ENCODE assay signal across 17 mouse cellular contexts in the genomic region with DNA sequence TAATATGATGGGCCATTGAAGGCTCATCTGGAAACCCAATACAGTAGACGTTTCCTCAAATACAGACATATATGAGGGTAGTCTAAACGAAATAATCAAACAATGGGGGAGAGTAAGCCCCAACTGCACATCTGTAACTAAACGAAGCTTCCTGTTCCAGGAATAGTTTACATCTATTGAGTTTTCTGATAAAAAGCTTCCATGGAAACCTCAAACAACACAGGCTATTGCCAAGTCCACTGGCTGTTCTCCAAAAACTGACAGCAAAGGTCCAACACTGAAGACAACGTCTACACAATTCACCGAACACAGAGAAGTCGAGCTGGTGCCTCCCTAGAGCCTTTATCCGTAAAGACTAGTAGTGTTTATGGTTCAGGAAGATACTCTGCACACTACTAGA. TPM values are rescaled to one million over a fixed set of nuclear protein-coding genes. Genes with fewer than 3 reads are reported as not detected.
DNase-seq lines count a peak whose midpoint lies in the region; ATAC-seq and TF ChIP-seq lines count a peak whose summit lies in the region.
"Had no signal": no experiment of that assay in that cellular context is flagged by ENCODE, and none has a peak within 500 bp of the region (broad histone marks: within the 10 kb centered on the region; RNA-seq: fewer than 3 reads in every experiment).

No protein-coding gene starts in this region.

- no peak for DNase-seq in heart, postnatal 25 days (ENCODE audit: low spot score)
- peak; percentile 28 for DNase-seq in NIH3T3 (ENCODE audit: low read depth)
- peak; percentile 18 for DNase-seq in brain, embryonic 14.5 days (ENCODE audit: low read depth)
- peak; percentile 47 for DNase-seq in lung, postnatal 0 days (ENCODE audit: low spot score)
- no peak for DNase-seq in layer of hippocampus, postnatal 14 days (ENCODE audit: low spot score in 2 of 2)
- no peak for DNase-seq in frontal cortex, adult 2 months (ENCODE audit: extremely low spot score in 1 of 2, low spot score in 1 of 2)
- DNase-seq: cerebellum, postnatal 25 days; gastrocnemius, postnatal 10 days; kidney, adult 11 months; thymus, postnatal 25 days had no signal

- intact Hi-C loops in heart, postnatal 25 days (cut with DNase I) = no loop called here

- no peak for TF ChIP-seq CTCF in brain, embryonic 14.5 days (IDR thresholded peaks at IDR 0.05; ENCODE audit: borderline replicate concordance, extremely low read depth, insufficient read depth, insufficient read length)
- TF ChIP-seq CTCF in lung, postnatal 0 days (IDR thresholded peaks at IDR 0.05) = no peak

- no peak overlapping the region for H3K27ac ChIP-seq in heart, embryonic 16.5 days (ENCODE audit: low read length)
- H3K27ac ChIP-seq in lung, postnatal 0 days (ENCODE audit: low read length) = no peak overlapping the region
- H3K27ac ChIP-seq: forebrain, embryonic 15.5 days; heart, embryonic 13.5 days; hindbrain, embryonic 15.5 days; limb, embryonic 15.5 days; midbrain, embryonic 12.5 days had no signal

- H3K4me2 ChIP-seq in heart, embryonic 16.5 days (ENCODE audit: low read depth, low read length) = no peak overlapping the region
- no peak overlapping the region for H3K4me2 ChIP-seq in lung, postnatal 0 days (replicated peaks; ENCODE audit: low read depth, low read length)
- H3K4me2 ChIP-seq: forebrain, embryonic 15.5 days; heart, embryonic 13.5 days; hindbrain, embryonic 15.5 days; limb, embryonic 15.5 days; midbrain, embryonic 12.5 days had no signal

- H3K4me1 ChIP-seq in heart, embryonic 16.5 days (ENCODE audit: control insufficient read depth, insufficient read depth, low read length) = peaks cover 5% of the 10 kb centered on the region; the same call in 1 of the 2 replicates
- no peaks in the 10 kb centered on the region for H3K4me1 ChIP-seq in lung, postnatal 0 days (ENCODE audit: insufficient read depth, low read depth, low read length)
- H3K4me1 ChIP-seq: forebrain, embryonic 15.5 days; hindbrain, embryonic 15.5 days; limb, embryonic 15.5 days; midbrain, embryonic 12.5 days had no signal

- peak; percentile 47; the same call in 1 of the 2 replicates for TF ChIP-seq EP300 in lung, postnatal 0 days (IDR thresholded peaks at IDR 0.05)

- H3K4me3 ChIP-seq in heart, embryonic 16.5 days (ENCODE audit: low read length) = no peak overlapping the region
- no peak overlapping the region for H3K4me3 ChIP-seq in lung, postnatal 0 days (ENCODE audit: low read depth, low read length)
- H3K4me3 ChIP-seq: forebrain, embryonic 15.5 days; heart, embryonic 13.5 days; hindbrain, embryonic 15.5 days; limb, embryonic 15.5 days; midbrain, embryonic 12.5 days; myocyte had no signal

- WGBS in heart, embryonic 16.5 days = 36% methylated on average over 7 of the region's 7 CpGs
- 30% methylated on average over 7 of the region's 7 CpGs for WGBS in lung, postnatal 0 days

- no peak for TF ChIP-seq POLR2A in brain, embryonic 14.5 days (IDR thresholded peaks at IDR 0.05; ENCODE audit: borderline replicate concordance, extremely low read depth, insufficient read depth, insufficient read length, poor library complexity, severe bottlenecking)

- no peak overlapping the region for H3K9ac ChIP-seq in heart, embryonic 16.5 days (ENCODE audit: low read length)
- H3K9ac ChIP-seq in lung, postnatal 0 days (replicated peaks; ENCODE audit: low read depth) = no peak overlapping the region
- H3K9ac ChIP-seq: forebrain, embryonic 15.5 days; heart, embryonic 13.5 days; hindbrain, embryonic 15.5 days; limb, embryonic 15.5 days; midbrain, embryonic 12.5 days had no signal

- no peaks in the 10 kb centered on the region for H3K9me3 ChIP-seq in heart, embryonic 16.5 days (replicated peaks; ENCODE audit: control insufficient read depth, low read length)
- no peaks in the 10 kb centered on the region for H3K9me3 ChIP-seq in lung, postnatal 0 days (ENCODE audit: low read length)
- H3K9me3 ChIP-seq: forebrain, embryonic 15.5 days; heart, embryonic 13.5 days; hindbrain, embryonic 15.5 days; limb, embryonic 15.5 days; midbrain, embryonic 12.5 days had no signal

- ATAC-seq in heart, embryonic 16.5 days (replicated peaks; ENCODE audit: extremely low read depth, insufficient read depth, low FRiP score) = peak; percentile 28
- peak; percentile 14; the same call in 1 of the 2 replicates for ATAC-seq in lung, postnatal 0 days
- ATAC-seq: forebrain, embryonic 15.5 days had no signal

- H3K36me3 ChIP-seq in heart, embryonic 16.5 days (ENCODE audit: control insufficient read depth, insufficient read depth) = no peaks in the 10 kb centered on the region
- no peaks in the 10 kb centered on the region for H3K36me3 ChIP-seq in lung, postnatal 0 days (ENCODE audit: insufficient read depth, low read length)
- H3K36me3 ChIP-seq: forebrain, embryonic 15.5 days; heart, embryonic 13.5 days; hindbrain, embryonic 15.5 days; limb, embryonic 15.5 days; midbrain, embryonic 12.5 days had no signal

- H3K27me3 ChIP-seq in heart, embryonic 16.5 days (ENCODE audit: control insufficient read depth, insufficient read depth, low read length) = no peaks in the 10 kb centered on the region
- H3K27me3 ChIP-seq in lung, postnatal 0 days (replicated peaks; ENCODE audit: insufficient read depth, low read length) = no peaks in the 10 kb centered on the region
- H3K27me3 ChIP-seq: forebrain, embryonic 15.5 days; heart, embryonic 13.5 days; hindbrain, embryonic 15.5 days; limb, embryonic 15.5 days; midbrain, embryonic 12.5 days had no signal

RNA-seq across cellular contexts. Expression of gene Smox, which starts 33.6 kb away (rescaled TPM):
- polyA plus RNA-seq in heart, embryonic 16.5 days (2015; fragmentation: Nextera tagmentation; extraction: Ambion mirVana) = 31.9 and 32.7 TPM in 2 replicates
- 10 to 100 TPM; 27.4 to 30.6 TPM for total RNA-seq in heart, postnatal 25 days (2021)
- polyA plus RNA-seq in brain, embryonic 14.5 days (2012; rRNA removed) = 58.3 and 69.6 TPM in 2 replicates
- polyA plus RNA-seq in lung, postnatal 0 days (2015; fragmentation: Nextera tagmentation; extraction: Ambion mirVana) = 31.0 and 31.1 TPM in 2 replicates
- 10 to 100 TPM; 82.6 to 94.8 TPM for total RNA-seq in layer of hippocampus, postnatal 14 days (2021)
- 72.0 and 73.5 TPM in 2 replicates for polyA plus RNA-seq in frontal cortex, adult 2 months (2012; rRNA removed)

Comparison
In these comparisons a context has a peak if more than half of its experiments do, and no peak if none do; other contexts are left out.
1. DNase-seq: peak in NIH3T3 (single experiment), brain, embryonic 14.5 days (single experiment) and lung, postnatal 0 days (single experiment); none in heart, postnatal 25 days (single experiment), layer of hippocampus, postnatal 14 days (0 of 2) and frontal cortex, adult 2 months (0 of 2).